Mouse (Mus musculus) gastrocnemius, adult 2 months (tissue): ENCODE measurements around the gene Prdx1. TPM values are rescaled to one million over a fixed set of nuclear protein-coding genes. Genes with fewer than 3 reads are reported as not detected.
"Not testable (repeated sequence)": the region's sequence is repeated elsewhere in the genome, so short reads cannot be mapped to it uniquely, and the experiment has no call there.

Experiments
- DNase-seq: peaks from one replicate; pipeline ENCODE4 v3.0.0; 2022
- H3K27ac ChIP-seq: fragments of 200-600 bp; 2 replicates; pipeline ENCODE4 v1.8.1; 2022; ENCODE audit warnings: mild to moderate bottlenecking
- H3K4me3 ChIP-seq: fragments of 200-600 bp; 2 replicates; pipeline ENCODE4 v1.8.1; 2022; ENCODE audit warnings: mild to moderate bottlenecking, moderate library complexity
- CTCF ChIP-seq: fragments of 200-600 bp; IDR thresholded peaks from 2 replicates; pipeline ENCODE4 v1.8.1; 2022; ENCODE audit warnings: antibody characterized with exemption, mild to moderate bottlenecking, moderate library complexity
- intact Hi-C: fragments of 180-260 bp; cut with DNase I; formaldehyde crosslinking; loops from one replicate; pipeline ENCODE4 v1.15.1; 2025
- total RNA-seq, 2 experiments: library from RNA; stranded (reverse); gene quantifications; 2 replicates each; pipeline ENCODE4 v1.2.3; 2021

Gene Prdx1
- total RNA-seq, 2 experiments from 2014 or later, result 260 to 273 TPM

DNA sequence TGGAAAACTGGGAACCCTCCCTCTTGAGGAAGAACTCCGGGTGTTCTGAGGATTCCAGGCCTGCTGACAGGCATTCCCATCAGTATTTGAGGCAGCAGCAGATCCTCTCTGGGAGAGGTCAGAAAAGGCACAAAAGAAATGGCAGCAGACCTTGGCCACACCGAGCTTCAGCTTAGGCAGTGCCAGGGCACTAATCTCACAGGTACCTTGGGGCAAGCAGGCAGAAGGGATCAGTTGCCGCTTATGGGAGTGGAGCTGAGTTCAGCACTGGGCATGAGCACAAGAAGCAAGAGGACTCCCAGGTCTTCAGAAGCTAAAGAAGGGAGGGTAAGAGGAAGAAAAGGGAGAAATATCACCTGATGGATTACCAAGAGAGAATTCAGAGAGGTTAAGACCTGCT is 27.4 kb upstream of the Prdx1 start:
- no peak overlapping the region for H3K4me3 ChIP-seq
- intact Hi-C loops, result no loop called here
- no peak for TF ChIP-seq CTCF
- H3K27ac ChIP-seq, result no peak overlapping the region
- DNase-seq, result no peak

DNA sequence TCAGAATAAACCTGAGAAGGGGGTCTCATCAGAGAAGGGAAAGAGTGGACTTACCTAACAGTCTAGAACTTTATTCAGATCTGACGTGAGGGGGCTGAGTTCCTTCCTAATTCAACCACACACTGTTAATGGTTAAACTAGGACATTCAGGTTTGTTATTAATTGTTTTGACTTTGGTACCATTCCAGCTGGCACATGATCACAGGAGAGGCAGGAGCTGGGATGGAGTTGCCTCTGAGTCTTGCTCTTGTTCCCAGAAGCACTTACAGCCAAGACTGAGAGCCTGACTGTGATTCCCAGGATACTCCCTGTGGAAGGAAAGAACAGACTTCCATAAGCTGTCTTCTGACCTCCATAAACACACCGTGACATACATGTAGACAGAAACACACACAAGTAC is 25.9 kb upstream of the Prdx1 start:
- Histone ChIP-seq H3K27ac (no peak overlapping the region), H3K4me3 (no peak overlapping the region)
- intact Hi-C loops, result no loop called here
- TF ChIP-seq CTCF, result no peak
- no peak for DNase-seq

DNA sequence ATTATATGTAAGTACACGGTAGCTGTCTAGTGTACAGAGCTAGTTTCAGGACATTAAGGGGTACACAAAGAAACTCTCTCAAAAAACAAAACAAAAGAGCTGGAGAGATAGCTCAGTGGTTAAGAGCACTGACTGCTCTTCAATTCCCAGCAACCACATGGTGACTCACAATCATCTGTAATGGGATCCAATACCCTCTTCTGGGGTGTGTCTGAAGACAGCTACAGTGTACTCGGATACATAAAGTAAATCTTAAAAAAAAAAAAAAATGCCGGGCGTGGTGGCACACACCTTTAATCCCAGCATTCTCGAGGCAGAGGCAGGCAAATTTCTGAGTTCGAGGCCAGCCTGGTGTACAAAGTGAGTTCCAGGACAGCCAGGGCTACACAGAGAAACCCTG is 25.4 kb upstream of the Prdx1 start:
- H3K27ac ChIP-seq, intact Hi-C loops, H3K4me3 ChIP-seq, DNase-seq: not testable (repeated sequence)

DNA sequence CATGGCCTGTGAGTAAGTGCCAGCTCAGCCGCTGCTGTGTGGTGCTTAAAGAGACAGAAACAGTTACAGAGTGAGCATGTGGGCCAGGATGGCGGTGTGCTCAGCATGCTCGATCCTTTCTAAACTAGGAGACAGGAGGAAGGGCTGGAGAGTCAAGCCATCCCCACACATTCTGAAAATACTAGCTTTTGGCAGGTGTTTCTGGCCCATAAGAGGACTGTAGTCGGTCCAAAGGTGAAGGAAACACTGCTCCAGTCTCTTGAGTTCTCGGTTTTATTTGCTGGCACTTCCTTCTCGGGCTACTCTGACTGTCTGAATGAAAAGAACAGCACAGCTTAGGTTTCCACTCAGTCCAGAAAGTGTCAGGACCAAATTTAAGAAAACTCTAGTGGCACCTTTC is 24.5 kb upstream of the Prdx1 start:
- no peak overlapping the region for H3K4me3 ChIP-seq
- intact Hi-C loops, result no loop called here
- H3K27ac ChIP-seq, result no peak overlapping the region
- TF ChIP-seq CTCF, result no peak
- DNase-seq, result no peak

DNA sequence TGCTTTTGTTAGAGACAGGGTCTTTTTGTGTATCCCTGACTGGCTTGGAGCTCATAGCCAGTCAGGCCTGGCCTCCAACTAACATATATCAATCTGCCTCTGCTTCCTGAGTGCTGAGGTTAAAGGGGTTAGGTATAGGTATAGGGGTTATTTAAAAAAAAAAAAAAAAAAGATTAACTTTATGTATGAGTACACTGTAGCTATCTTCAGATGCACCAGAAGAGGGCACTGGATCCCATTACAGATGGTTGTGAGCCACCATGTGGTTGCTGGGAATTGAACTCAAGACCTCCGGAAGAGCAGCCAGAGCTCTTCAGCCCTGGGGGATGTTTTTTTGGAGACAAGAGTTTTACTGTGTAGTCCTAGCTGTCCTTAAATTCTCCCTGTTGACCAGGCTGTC is 23.3 kb upstream of the Prdx1 start:
- no peak overlapping the region for H3K27ac ChIP-seq
- intact Hi-C loops, result no loop called here
- no peak for DNase-seq
- no peak overlapping the region for H3K4me3 ChIP-seq
- TF ChIP-seq CTCF, result no peak

DNA sequence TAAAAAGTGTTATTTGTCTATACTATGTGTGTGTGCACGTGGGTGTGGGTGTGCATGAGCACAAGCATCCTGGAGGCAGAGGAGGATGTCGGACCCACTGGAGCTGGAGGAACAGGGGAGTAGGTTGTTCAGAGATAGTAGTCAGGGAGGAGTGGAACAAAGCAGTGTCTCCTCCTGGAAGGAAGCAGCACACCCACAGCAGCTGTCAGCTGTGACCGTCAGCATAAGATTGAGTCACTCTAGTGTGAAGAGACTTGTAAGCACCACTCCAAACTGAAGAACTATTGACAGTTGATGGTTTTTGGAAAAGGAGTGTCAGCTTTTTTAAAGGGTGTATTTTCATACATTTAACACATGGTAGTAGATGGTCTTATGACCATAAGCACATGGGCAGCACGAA is 18.7 kb upstream of the Prdx1 start:
- Histone ChIP-seq H3K27ac (no peak overlapping the region), H3K4me3 (no peak overlapping the region)
- no peak for TF ChIP-seq CTCF
- no peak for DNase-seq
- intact Hi-C loops, result no loop called here

DNA sequence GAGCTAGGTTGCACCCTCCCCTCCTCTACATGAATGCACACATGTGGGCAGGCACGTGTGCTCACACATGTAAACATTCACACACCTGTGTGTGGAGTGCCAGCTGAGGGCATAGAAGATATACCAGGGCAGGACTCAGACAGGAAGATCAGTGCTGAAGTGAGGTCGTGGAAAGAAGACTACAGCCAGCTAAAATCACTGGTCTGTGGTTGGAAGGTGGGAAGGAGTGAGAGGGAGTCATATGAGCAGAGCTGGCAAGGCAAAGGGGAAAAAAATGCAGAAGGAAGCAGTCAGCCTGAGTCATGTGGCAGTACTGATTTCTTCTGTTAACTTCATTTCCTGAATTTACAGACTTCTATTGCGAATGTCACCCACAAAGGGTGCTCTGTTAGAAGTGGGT is 17.2 kb upstream of the Prdx1 start:
- TF ChIP-seq CTCF, result no peak
- peak overlapping the region; percentile 46 for H3K27ac ChIP-seq
- H3K4me3 ChIP-seq, result no peak overlapping the region
- intact Hi-C loops, result no loop called here
- DNase-seq, result no peak

DNA sequence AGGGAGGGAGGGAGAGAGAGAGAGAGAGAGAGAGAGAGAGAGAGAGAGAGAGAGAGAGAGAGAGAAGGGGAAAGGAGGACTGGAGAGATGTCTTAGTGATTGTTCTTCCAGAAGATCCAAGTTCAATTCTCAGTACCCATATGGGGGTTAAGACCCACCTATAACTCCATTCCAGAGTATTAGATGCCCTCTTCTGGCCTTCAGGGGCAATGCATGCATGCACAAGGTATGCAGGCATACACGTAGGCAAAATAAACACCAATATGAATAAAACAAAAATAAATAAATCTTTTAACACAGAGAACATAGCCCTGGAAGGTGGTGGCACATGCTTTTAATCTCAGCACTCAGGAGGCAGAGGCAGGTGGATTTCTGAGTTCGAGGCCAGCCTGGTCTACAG is 16.1 kb upstream of the Prdx1 start:
- Histone ChIP-seq H3K4me3 (no peak overlapping the region), H3K27ac (no peak overlapping the region)
- peak; percentile 55 for TF ChIP-seq CTCF
- DNase-seq, result no peak
- intact Hi-C loops, result no loop called here

DNA sequence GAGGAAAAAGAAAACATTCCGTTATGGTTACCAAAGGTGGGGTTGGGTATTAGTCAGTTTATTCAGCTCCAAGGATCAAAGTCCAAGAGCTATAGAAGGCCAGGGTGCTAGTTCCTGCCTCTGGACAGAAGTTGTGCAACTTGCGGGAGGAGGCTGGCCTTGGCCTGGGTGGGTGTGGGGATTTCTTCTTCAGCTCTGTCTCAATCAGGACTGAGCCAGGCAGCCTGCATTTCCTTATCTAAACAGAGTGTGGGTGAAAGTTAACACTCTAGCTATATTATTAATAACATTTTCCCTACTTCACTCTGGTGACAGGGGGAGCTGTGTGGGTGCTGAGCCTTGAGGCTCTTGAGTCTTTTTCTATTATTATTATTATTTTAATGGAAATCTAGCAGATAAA is 12.6 kb upstream of the Prdx1 start:
- Histone ChIP-seq H3K27ac (no peak overlapping the region), H3K4me3 (no peak overlapping the region)
- DNase-seq, result no peak
- TF ChIP-seq CTCF, result no peak
- intact Hi-C loops, result no loop called here

DNA sequence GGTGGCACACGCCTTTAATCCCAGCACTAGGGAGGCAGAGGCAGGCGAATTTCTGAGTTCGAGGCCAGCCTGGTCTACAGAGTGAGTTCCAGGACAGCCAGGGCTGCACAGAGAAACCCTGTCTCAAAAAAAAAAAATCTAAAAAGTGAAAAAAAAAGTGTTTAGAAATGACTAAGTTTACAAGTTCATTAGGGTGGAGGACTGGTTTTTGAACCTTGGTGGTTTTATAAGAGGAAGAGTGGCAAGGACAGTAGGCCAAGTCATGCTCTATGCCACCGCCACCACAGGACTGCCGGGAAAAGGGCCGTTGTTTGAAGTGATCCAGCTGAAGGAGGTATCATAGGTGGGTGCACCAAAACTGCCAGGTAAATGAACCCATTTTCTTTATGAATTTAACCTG is 10.6 kb upstream of the Prdx1 start:
- intact Hi-C loops, H3K4me3 ChIP-seq, DNase-seq, H3K27ac ChIP-seq: not testable (repeated sequence)

DNA sequence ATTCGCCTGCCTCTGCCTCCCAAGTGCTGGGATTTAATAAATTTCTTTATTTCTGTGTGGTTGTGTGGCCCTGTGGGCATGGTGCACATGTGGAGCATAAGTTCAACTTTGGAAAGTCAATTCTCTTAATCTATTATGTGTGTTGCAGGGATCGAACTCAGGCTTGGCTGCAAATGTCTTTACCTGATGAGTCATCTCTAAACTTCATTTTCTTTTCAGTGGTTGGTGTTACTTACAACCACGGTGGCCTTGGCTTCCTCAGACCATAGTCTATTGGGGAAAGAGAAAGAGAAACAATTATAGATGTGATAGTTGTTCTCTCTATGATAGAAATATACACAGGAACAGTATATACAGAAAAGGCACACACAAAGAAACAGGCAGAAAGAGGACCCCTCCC is 9.3 kb upstream of the Prdx1 start:
- intact Hi-C loops, result no loop called here
- no peak for TF ChIP-seq CTCF
- no peak for DNase-seq
- no peak overlapping the region for H3K27ac ChIP-seq
- no peak overlapping the region for H3K4me3 ChIP-seq

DNA sequence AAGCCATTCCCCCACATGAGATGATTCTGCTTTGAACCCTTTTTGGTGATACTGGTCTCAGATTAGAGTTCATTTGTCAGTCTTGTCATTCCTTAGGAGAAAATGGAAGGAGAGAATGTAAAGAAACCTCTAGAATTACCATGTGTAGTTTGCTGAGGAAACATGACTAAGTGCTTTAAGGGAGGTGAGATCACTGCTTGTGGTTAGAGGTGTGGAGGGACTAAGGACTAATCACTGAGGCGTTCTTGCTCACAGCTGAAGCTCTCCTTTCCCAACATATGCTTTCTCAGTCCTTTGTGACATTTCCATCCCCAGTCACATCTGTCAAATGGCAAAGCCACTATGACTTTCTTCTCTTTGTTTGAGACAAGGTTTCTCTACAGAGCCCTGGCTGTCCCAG is 7.5 kb upstream of the Prdx1 start:
- intact Hi-C loops, result no loop called here
- no peak overlapping the region for H3K27ac ChIP-seq
- TF ChIP-seq CTCF, result no peak
- DNase-seq, result no peak
- no peak overlapping the region for H3K4me3 ChIP-seq

DNA sequence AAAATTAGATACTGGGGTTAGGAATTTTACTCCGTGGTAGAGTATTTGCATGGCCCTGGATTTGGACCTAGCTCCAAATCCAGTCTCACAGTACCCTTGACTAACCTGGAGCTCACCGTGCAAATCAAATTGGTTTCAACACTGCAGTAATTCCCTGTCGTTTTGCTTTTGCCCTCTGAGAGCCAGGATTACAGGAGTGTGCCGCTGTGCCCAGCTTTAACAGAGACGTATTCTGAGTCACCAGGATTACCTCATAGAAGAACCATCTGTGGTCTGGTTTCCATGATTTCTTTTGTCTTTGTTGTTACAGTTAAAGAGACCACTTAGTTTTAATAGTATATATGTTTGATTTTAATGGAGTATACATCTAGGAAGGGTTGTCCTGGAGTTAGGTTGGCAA is 6.2 kb upstream of the Prdx1 start:
- no peak for DNase-seq
- H3K4me3 ChIP-seq, result no peak overlapping the region
- no peak overlapping the region for H3K27ac ChIP-seq
- intact Hi-C loops, result no loop called here
- TF ChIP-seq CTCF, result no peak

DNA sequence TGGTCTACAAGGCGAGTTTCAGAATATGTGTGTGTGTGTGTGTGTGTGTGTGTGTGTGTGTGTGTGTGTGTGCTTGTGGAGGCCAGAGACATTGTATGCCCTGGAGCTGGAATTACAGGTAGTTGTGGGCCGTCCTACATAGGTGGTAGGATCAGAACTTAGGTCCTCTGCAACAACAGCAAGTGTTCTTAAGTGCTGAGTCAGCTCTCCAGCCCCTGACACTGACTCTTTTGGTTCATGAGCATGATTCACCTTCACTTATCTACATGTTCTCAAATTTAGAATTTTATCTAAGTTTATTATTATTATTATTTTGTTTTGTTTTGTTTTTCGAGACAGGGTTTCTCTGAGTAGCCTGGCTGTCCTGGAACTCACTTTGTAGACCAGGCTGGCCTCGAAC is 4.8 kb upstream of the Prdx1 start:
- DNase-seq, intact Hi-C loops: not testable (repeated sequence)

DNA sequence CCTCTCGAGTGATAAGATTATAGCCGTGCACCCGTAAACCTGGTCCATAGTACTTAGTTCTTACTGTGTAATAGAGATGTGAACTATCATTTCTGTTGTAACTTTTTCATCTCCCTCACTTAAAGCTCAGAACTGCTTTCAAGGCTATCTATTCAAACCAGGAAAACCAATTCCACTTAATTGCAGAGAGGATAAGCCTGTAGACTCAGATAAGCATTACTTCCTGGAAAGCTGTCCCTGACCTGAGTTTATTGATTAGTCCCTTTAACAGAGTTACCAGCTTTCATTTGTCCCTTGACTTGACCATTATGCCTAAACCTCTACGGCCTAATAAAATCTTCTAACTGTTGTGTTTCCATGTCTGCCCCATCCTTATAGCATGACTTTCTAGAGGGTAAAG is 1.4 kb upstream of the Prdx1 start:
- TF ChIP-seq CTCF, result no peak
- DNase-seq, result no peak
- H3K4me3 ChIP-seq, result no peak overlapping the region
- intact Hi-C loops, result loop anchor here (2.0 kb wide), 1 partner anchor 33 kb away; the partner anchor contains the start of gene Akr1a1
- H3K27ac ChIP-seq, result no peak overlapping the region

More for the DNA sequence above, 4.8 kb upstream of the Prdx1 start:
- not testable (repeated sequence) for H3K27ac ChIP-seq, H3K4me3 ChIP-seq
